Mouse (Mus musculus): ENCODE measurements around the gene Slco1a6.

DNA sequence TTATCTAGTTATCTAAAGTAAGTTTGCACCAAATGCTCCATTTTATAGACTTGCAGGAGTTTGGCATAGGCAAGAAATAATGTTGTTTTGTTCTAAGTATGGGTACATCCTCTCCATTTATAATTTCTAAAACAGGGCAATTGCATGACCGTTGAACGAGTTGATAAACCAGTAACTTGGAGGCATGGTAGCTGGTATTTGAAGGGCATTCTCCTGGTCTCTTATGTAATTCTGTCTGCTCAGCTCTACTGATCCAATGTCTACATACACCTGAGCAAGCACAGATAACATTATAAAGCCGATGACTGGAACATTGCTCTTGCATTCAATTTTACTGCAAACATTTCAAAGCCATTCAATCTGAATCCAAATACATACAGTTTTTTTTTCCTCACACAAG is 20.9 kb downstream of the Slco1a6 start:
- TF ChIP-seq CTCF (IDR thresholded peaks at IDR 0.05; ENCODE audit: insufficient read depth, low read depth, low read length) (no peak), POLR2A (IDR thresholded peaks at IDR 0.05; ENCODE audit: insufficient read depth, low read depth, low read length) (no peak)

Measured in olfactory bulb, adult 2 months (tissue).